In the genomic region with DNA sequence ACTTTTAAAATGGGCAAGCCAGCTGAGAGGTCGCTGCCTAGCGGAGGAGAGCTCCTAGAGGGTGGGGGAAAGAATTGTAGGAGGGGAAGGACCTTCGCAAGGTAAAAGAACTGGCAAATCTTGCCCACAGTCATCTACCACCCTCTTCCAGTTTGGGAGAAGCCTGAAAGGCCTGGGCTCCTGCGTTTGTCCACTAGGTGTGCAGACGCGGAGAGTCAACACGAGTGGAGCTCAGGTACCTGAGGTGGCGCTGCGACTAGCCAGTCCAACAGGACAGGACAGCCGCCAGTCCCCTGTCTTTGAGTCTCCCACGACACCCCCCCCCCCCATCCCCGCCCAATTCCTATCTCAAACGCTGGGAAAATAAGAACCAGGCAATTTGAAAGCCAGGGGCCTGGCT, we compare ENCODE assay signal across 10 mouse cellular contexts. TPM values are rescaled to one million over a fixed set of nuclear protein-coding genes. Genes with fewer than 3 reads are reported as not detected.
DNase-seq lines count a peak whose midpoint lies in the region; ATAC-seq and TF ChIP-seq lines count a peak whose summit lies in the region.
"Had no signal": no experiment of that assay in that cellular context is flagged by ENCODE, and none has a peak within 500 bp of the region (broad histone marks: within the 10 kb centered on the region; RNA-seq: fewer than 3 reads in every experiment).

No protein-coding gene starts in this region.

- WGBS in liver, embryonic 14.5 days (ENCODE audit: insufficient replicate concordance), result 4% methylated on average over 13 of the region's 13 CpGs
- 2% methylated on average over 13 of the region's 13 CpGs for WGBS in hindbrain, embryonic 14.5 days
- WGBS in lung, embryonic 16.5 days, result 2% methylated on average over 13 of the region's 13 CpGs

- TF ChIP-seq CTCF in liver, embryonic 14.5 days (IDR thresholded peaks at IDR 0.05; ENCODE audit: low read depth), result peak; percentile 15

- no peaks in the 10 kb centered on the region for H3K9me3 ChIP-seq in liver, embryonic 14.5 days (ENCODE audit: control insufficient read depth, low read length)
- no peaks in the 10 kb centered on the region for H3K9me3 ChIP-seq in hindbrain, embryonic 14.5 days (ENCODE audit: control insufficient read depth, low read length)
- no peaks in the 10 kb centered on the region for H3K9me3 ChIP-seq in lung, embryonic 16.5 days (ENCODE audit: control insufficient read depth, low read length)

- no peak for TF ChIP-seq EP300 in liver, embryonic 14.5 days (IDR thresholded peaks at IDR 0.05; ENCODE audit: low read depth)

- no peaks in the 10 kb centered on the region for H3K36me3 ChIP-seq in liver, embryonic 14.5 days (replicated peaks; ENCODE audit: control insufficient read depth, insufficient read depth, low read depth)
- H3K36me3 ChIP-seq in hindbrain, embryonic 14.5 days (replicated peaks; ENCODE audit: control insufficient read depth, insufficient read depth), result no peaks in the 10 kb centered on the region
- H3K36me3 ChIP-seq in lung, embryonic 16.5 days (ENCODE audit: control insufficient read depth, insufficient read depth, low read length), result no peaks in the 10 kb centered on the region

- DNase-seq in liver, embryonic 14.5 days (ENCODE audit: low read depth in 3 of 3, low spot score in 3 of 3), result no peak
- DNase-seq in liver, result no peak
- DNase-seq in hindbrain, embryonic 14.5 days (ENCODE audit: low spot score), result no peak
- DNase-seq in adrenal gland, postnatal 4 days (ENCODE audit: low spot score in 2 of 2), result no peak
- no peak for DNase-seq in testis, postnatal 10 days (ENCODE audit: low spot score)
- DNase-seq in gastrocnemius, postnatal 25 days, result no peak

- no peaks in the 10 kb centered on the region for H3K4me1 ChIP-seq in liver, embryonic 14.5 days (replicated peaks; ENCODE audit: control insufficient read depth in 2 of 2, insufficient read depth in 2 of 2, low read length in 1 of 2)
- peaks cover 17% of the 10 kb centered on the region; the same call in 1 of the 2 replicates for H3K4me1 ChIP-seq in hindbrain, embryonic 14.5 days (replicated peaks; ENCODE audit: control insufficient read depth, insufficient read depth, low read length)
- peaks cover 5% of the 10 kb centered on the region for H3K4me1 ChIP-seq in lung, embryonic 16.5 days (replicated peaks; ENCODE audit: control insufficient read depth, insufficient read depth, low read length)

- H3K4me2 ChIP-seq in liver, embryonic 14.5 days (ENCODE audit: low read depth), result no peak overlapping the region
- peak overlapping the region; percentile 70 for H3K4me2 ChIP-seq in hindbrain, embryonic 14.5 days (replicated peaks)
- H3K4me2 ChIP-seq in lung, embryonic 16.5 days (ENCODE audit: low read depth, low read length), result peak overlapping the region; percentile 61

- ATAC-seq in liver, embryonic 14.5 days (ENCODE audit: insufficient read depth), result no peak
- ATAC-seq in hindbrain, embryonic 14.5 days (ENCODE audit: low FRiP score), result no peak
- ATAC-seq in lung, embryonic 16.5 days (ENCODE audit: low read depth), result peak; percentile 61
- no peak for ATAC-seq in granulocyte monocyte progenitor cell, adult 5-6 weeks (replicated peaks; ENCODE audit: poor library complexity, severe bottlenecking)

- no peak overlapping the region for H3K27ac ChIP-seq in liver, embryonic 14.5 days
- 0 out of 2 replicates have a peak overlapping the region, but pooled peaks have one; percentile 57 for H3K27ac ChIP-seq in hindbrain, embryonic 14.5 days
- peak overlapping the region; percentile 85 for H3K27ac ChIP-seq in lung, embryonic 16.5 days (ENCODE audit: low read length)

- no peak overlapping the region for H3K9ac ChIP-seq in liver, embryonic 14.5 days (replicated peaks)
- H3K9ac ChIP-seq in hindbrain, embryonic 14.5 days, result no peak overlapping the region
- peak overlapping the region; percentile 57 for H3K9ac ChIP-seq in lung, embryonic 16.5 days (ENCODE audit: low read length)

- peaks cover 89% of the 10 kb centered on the region for H3K27me3 ChIP-seq in liver, embryonic 14.5 days (ENCODE audit: control insufficient read depth, insufficient read depth, low read length)
- peaks cover 74% of the 10 kb centered on the region for H3K27me3 ChIP-seq in hindbrain, embryonic 14.5 days (ENCODE audit: control insufficient read depth, insufficient read depth, low read length)
- H3K27me3 ChIP-seq in lung, embryonic 16.5 days (ENCODE audit: control insufficient read depth, insufficient read depth, low read depth, low read length), result peaks cover 84% of the 10 kb centered on the region

- no peak overlapping the region for H3K4me3 ChIP-seq in liver, embryonic 14.5 days (ENCODE audit: insufficient read depth in 1 of 2, low read depth in 2 of 2, low read length in 2 of 2)
- peak overlapping the region; percentile 67 for H3K4me3 ChIP-seq in hindbrain, embryonic 14.5 days (replicated peaks; ENCODE audit: low read length)
- peak overlapping the region; percentile 67 for H3K4me3 ChIP-seq in lung, embryonic 16.5 days (ENCODE audit: low read length)

RNA-seq across cellular contexts. Expression of a gene that starts 0.8 kb away (rescaled TPM):
- polyA plus RNA-seq in liver, embryonic 14.5 days (2012; rRNA removed), result 0.06 and 0.08 TPM in 2 replicates
- polyA plus RNA-seq in liver, embryonic 14.5 days (2014; fragmentation: Nextera tagmentation; extraction: Ambion mirVana), result not detected in 2 replicates
- 4.0 and 4.7 TPM in 2 replicates for polyA plus RNA-seq in hindbrain, embryonic 14.5 days (2014; fragmentation: Nextera tagmentation; extraction: Ambion mirVana)
- polyA plus RNA-seq in lung, embryonic 16.5 days (2015; fragmentation: Nextera tagmentation; extraction: Ambion mirVana), result 5.7 and 7.5 TPM in 2 replicates
- total RNA-seq in granulocyte monocyte progenitor cell, adult 5-6 weeks (2014; fragmentation: Nextera tagmentation), result not detected in 2 replicates
- total RNA-seq in granulocyte monocyte progenitor cell, adult 5-6 weeks (2017), result not detected in 2 replicates
- total RNA-seq in adrenal gland, postnatal 4 days (2021), result 1 to 10 TPM in 1 of 2 experiments, under 1 TPM in 1; 0.73 to 8.2 TPM
- total RNA-seq in gastrocnemius, postnatal 25 days (2021), result not detected
- total RNA-seq: hematopoietic stem cell, adult 5-6 weeks had no signal
- polyA plus RNA-seq: spleen, adult 2 months had no signal

Comparison
In these comparisons a context has a peak if more than half of its experiments do, and no peak if none do; other contexts are left out.
1. H3K4me3 ChIP-seq: peak in hindbrain, embryonic 14.5 days (single experiment) and lung, embryonic 16.5 days (single experiment); none in liver, embryonic 14.5 days (0 of 2).